Mouse (Mus musculus) erythroblast, embryonic 14.5 days (primary cell): Measurements from ENCODE around the gene 6330409D20Rik.

ENCODE experiments used
- GATA1 ChIP-seq: IDR thresholded peaks from 2 replicates; pipeline ENCODE4 v1.6.1; 2012; ENCODE audit warnings: low read length, inconsistent platforms, mixed read lengths
- TAL1 ChIP-seq: IDR thresholded peaks from 3 replicates; pipeline ENCODE4 v1.6.1; 2012; ENCODE audit warnings: low read length, inconsistent platforms, mixed read lengths

DNA sequence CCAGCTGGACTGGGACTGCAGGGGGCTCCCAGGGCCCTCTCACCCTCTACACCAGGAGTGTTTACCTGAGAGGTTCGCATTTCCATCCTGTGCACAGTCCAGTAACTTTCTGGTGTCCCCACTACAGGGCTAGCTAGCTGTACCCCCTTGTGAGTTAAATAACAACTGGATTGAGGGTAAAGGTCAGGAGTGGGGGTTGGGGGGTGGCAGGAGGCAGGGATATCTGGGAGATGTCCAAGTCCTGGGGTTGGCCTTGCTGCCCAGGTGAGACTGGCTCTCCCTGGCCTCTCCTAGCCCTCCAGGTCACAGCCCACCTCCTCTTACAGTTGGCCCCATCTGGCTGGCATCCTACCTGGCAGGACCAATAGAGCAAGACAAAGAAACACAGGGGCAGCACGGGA is 36.8 kb downstream of the 6330409D20Rik start, which contains the start of gene Fpgs:
- TF ChIP-seq GATA1 (no peak), TAL1 (no peak)
